Mouse (Mus musculus): ENCODE results near the gene Nrxn1. TPM values are rescaled to one million over a fixed set of nuclear protein-coding genes. Genes with fewer than 3 reads are reported as not detected.

Nrxn1 gene
- polyA plus RNA-seq, 1 experiment from 2014 or later: 25.7 TPM

GRCm38 (mm10) chr17:90420757-90421156 lies 672.1 kb downstream of the Nrxn1 start:
- Histone ChIP-seq H3K4me1 (ENCODE audit: control insufficient read depth, insufficient read depth, low read length) (no peaks in the 10 kb centered on the region), H3K9ac (ENCODE audit: low read length) (no peak overlapping the region), H3K27me3 (ENCODE audit: control insufficient read depth, insufficient read depth, low read length) (no peaks in the 10 kb centered on the region), H3K36me3 (ENCODE audit: control insufficient read depth, insufficient read depth, low read length) (no peaks in the 10 kb centered on the region), H3K27ac (ENCODE audit: low read depth, low read length) (no peak overlapping the region), H3K4me3 (ENCODE audit: low read depth, low read length) (no peak overlapping the region), H3K9me3 (ENCODE audit: control insufficient read depth, low read length) (no peaks in the 10 kb centered on the region), H3K4me2 (ENCODE audit: low read depth) (no peak overlapping the region)
- DNase-seq (ENCODE audit: low spot score) (no peak), ATAC-seq (ENCODE audit: insufficient read depth, low FRiP score, low TSS enrichment) (no peak)
- WGBS: 92% methylated on average over 2 of the region's 2 CpGs

DNA sequence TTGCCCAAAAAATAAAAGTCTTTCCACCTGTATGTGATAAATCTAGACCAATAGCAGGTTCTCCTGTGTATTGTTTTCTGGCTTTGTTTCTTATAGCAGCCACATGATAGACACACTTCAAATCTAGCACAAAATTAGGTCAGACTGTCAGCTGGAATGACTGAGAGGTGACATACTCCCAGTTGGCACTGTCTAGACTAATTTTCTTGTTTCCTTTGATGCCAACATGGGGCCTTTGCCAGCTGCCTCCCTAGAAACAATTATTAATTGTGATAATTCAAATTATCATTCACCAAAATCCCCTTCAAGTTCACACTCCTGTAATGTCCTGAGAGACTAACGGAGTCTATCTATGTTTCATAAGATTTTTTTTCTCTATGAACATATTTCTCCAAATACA lies 673.3 kb downstream of the Nrxn1 start:
- no peak overlapping the region for H3K27ac ChIP-seq (ENCODE audit: low read depth, low read length)

DNA sequence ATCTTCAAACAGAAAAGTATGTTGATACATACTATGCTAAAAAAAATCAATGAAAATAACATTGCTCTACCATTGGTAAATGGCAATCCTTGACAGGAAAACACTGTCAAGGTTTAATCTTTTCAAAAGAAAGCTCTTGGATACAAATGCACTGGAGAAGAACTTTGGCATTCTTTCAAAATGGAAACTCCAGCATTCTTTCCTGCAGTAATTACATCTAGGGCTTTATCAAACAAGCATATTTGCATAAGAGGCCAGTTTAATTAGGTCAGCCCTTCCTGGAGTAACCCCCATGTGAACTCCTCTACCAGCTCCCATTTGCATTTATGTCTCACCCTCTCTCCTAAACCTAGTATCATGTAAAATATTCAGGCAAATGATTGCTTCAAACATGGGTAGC lies 696.5 kb downstream of the Nrxn1 start:
- DNase-seq (ENCODE audit: low spot score) (no peak), ATAC-seq (ENCODE audit: insufficient read depth, low FRiP score, low TSS enrichment) (no peak)
- H3K9me3 ChIP-seq (ENCODE audit: control insufficient read depth, low read length): no peaks in the 10 kb centered on the region
- H3K4me1 ChIP-seq (ENCODE audit: control insufficient read depth, insufficient read depth, low read length): no peaks in the 10 kb centered on the region
- H3K27ac ChIP-seq (ENCODE audit: low read depth, low read length): no peak overlapping the region
- no peak overlapping the region for H3K4me3 ChIP-seq (ENCODE audit: low read depth, low read length)
- no peaks in the 10 kb centered on the region for H3K36me3 ChIP-seq (ENCODE audit: control insufficient read depth, insufficient read depth, low read length)
- no peak overlapping the region for H3K4me2 ChIP-seq (ENCODE audit: low read depth)
- H3K9ac ChIP-seq (ENCODE audit: low read length): no peak overlapping the region
- no peaks in the 10 kb centered on the region for H3K27me3 ChIP-seq (ENCODE audit: control insufficient read depth, insufficient read depth, low read length)

More for the DNA sequence above, 673.3 kb downstream of the Nrxn1 start:
- DNase-seq (ENCODE audit: low spot score) (no peak), ATAC-seq (ENCODE audit: insufficient read depth, low FRiP score, low TSS enrichment) (no peak)
- Histone ChIP-seq H3K4me3 (ENCODE audit: low read depth, low read length) (no peak overlapping the region), H3K4me2 (ENCODE audit: low read depth) (no peak overlapping the region), H3K27me3 (ENCODE audit: control insufficient read depth, insufficient read depth, low read length) (no peaks in the 10 kb centered on the region), H3K9ac (ENCODE audit: low read length) (no peak overlapping the region), H3K9me3 (ENCODE audit: control insufficient read depth, low read length) (no peaks in the 10 kb centered on the region), H3K36me3 (ENCODE audit: control insufficient read depth, insufficient read depth, low read length) (no peaks in the 10 kb centered on the region), H3K4me1 (ENCODE audit: control insufficient read depth, insufficient read depth, low read length) (no peaks in the 10 kb centered on the region)
- 96% methylated on average over 1 of the region's 1 CpGs for WGBS

- Histone ChIP-seq H3K36me3 (ENCODE audit: control insufficient read depth, insufficient read depth, low read length) (no peaks in the 10 kb centered on the region), H3K4me1 (ENCODE audit: control insufficient read depth, insufficient read depth, low read length) (no peaks in the 10 kb centered on the region), H3K9me3 (ENCODE audit: control insufficient read depth, low read length) (no peaks in the 10 kb centered on the region), H3K27me3 (ENCODE audit: control insufficient read depth, insufficient read depth, low read length) (no peaks in the 10 kb centered on the region), H3K9ac (ENCODE audit: low read length) (no peak overlapping the region), H3K27ac (ENCODE audit: low read depth, low read length) (no peak overlapping the region), H3K4me3 (ENCODE audit: low read depth, low read length) (no peak overlapping the region), H3K4me2 (ENCODE audit: low read depth) (no peak overlapping the region)
- WGBS: 94% methylated on average over 6 of the region's 6 CpGs
- no peak for ATAC-seq (ENCODE audit: insufficient read depth, low FRiP score, low TSS enrichment)
- DNase-seq (ENCODE audit: low spot score): no peak
Measured at GRCm38 (mm10) chr17:90394606-90395005, 698.3 kb downstream of the Nrxn1 start.

- 91% methylated on average over 1 of the region's 1 CpGs for WGBS
- H3K27me3 ChIP-seq (ENCODE audit: control insufficient read depth, insufficient read depth, low read length): no peaks in the 10 kb centered on the region
- no peak for ATAC-seq (ENCODE audit: insufficient read depth, low FRiP score, low TSS enrichment)
Measured at GRCm38 (mm10) chr17:90392751-90393150, 700.1 kb downstream of the Nrxn1 start.

GRCm38 (mm10) chr17:90390316-90391212 lies 702.3 kb downstream of the Nrxn1 start:
- Histone ChIP-seq H3K9ac (ENCODE audit: low read length) (no peak overlapping the region), H3K4me3 (ENCODE audit: low read depth, low read length) (no peak overlapping the region), H3K4me1 (ENCODE audit: control insufficient read depth, insufficient read depth, low read length) (no peaks in the 10 kb centered on the region), H3K27me3 (ENCODE audit: control insufficient read depth, insufficient read depth, low read length) (no peaks in the 10 kb centered on the region), H3K4me2 (ENCODE audit: low read depth) (no peak overlapping the region), H3K36me3 (ENCODE audit: control insufficient read depth, insufficient read depth, low read length) (no peaks in the 10 kb centered on the region), H3K9me3 (ENCODE audit: control insufficient read depth, low read length) (no peaks in the 10 kb centered on the region), H3K27ac (ENCODE audit: low read depth, low read length) (no peak overlapping the region)
- 34% methylated on average over 7 of the region's 7 CpGs for WGBS
- DNase-seq (ENCODE audit: low spot score) (no peak), ATAC-seq (ENCODE audit: insufficient read depth, low FRiP score, low TSS enrichment) (no peak; the same call in 1 of the 2 replicates)

More at GRCm38 (mm10) chr17:90392751-90393150, 700.1 kb downstream of the Nrxn1 start:
- Histone ChIP-seq H3K9me3 (ENCODE audit: control insufficient read depth, low read length) (no peaks in the 10 kb centered on the region), H3K27ac (ENCODE audit: low read depth, low read length) (no peak overlapping the region), H3K9ac (ENCODE audit: low read length) (no peak overlapping the region), H3K4me1 (ENCODE audit: control insufficient read depth, insufficient read depth, low read length) (no peaks in the 10 kb centered on the region), H3K36me3 (ENCODE audit: control insufficient read depth, insufficient read depth, low read length) (no peaks in the 10 kb centered on the region), H3K4me2 (ENCODE audit: low read depth) (no peak overlapping the region), H3K4me3 (ENCODE audit: low read depth, low read length) (no peak overlapping the region)
- DNase-seq (ENCODE audit: low spot score): no peak

DNA sequence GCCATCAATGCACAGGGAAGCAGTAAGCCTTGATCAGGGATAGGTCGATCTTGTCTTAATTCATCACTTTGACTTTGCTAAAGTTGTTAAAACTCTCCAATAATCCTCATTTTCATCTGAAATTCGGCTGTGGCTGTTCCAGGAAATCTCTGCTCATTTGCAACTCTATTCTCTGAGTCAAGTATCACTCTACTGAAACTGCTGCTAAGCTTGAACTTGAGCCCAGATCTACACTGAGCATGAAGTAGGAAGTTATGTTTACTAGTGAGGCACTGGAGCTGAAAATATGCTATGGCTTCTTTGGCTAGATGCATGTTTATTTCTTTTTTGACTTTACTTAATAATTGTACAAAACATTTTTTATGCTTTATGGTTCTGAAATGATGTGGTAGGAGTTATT lies 708.0 kb downstream of the Nrxn1 start:
- DNase-seq (ENCODE audit: low spot score): no peak
- H3K9me3 ChIP-seq (ENCODE audit: control insufficient read depth, low read length): no peaks in the 10 kb centered on the region
- no peak overlapping the region for H3K4me2 ChIP-seq (ENCODE audit: low read depth)
- H3K4me1 ChIP-seq (ENCODE audit: control insufficient read depth, insufficient read depth, low read length): no peaks in the 10 kb centered on the region
- H3K9ac ChIP-seq (ENCODE audit: low read length): no peak overlapping the region
- no peaks in the 10 kb centered on the region for H3K27me3 ChIP-seq (ENCODE audit: control insufficient read depth, insufficient read depth, low read length)
- 69% methylated on average over 2 of the region's 2 CpGs for WGBS
- ATAC-seq (ENCODE audit: insufficient read depth, low FRiP score, low TSS enrichment): no peak
- no peak overlapping the region for H3K4me3 ChIP-seq (ENCODE audit: low read depth, low read length)
- no peaks in the 10 kb centered on the region for H3K36me3 ChIP-seq (ENCODE audit: control insufficient read depth, insufficient read depth, low read length)
- no peak overlapping the region for H3K27ac ChIP-seq (ENCODE audit: low read depth, low read length)

GRCm38 (mm10) chr17:90382496-90383443 lies 710.1 kb downstream of the Nrxn1 start:
- Histone ChIP-seq H3K4me2 (ENCODE audit: low read depth) (no peak overlapping the region), H3K36me3 (ENCODE audit: control insufficient read depth, insufficient read depth, low read length) (no peaks in the 10 kb centered on the region), H3K27ac (ENCODE audit: low read depth, low read length) (no peak overlapping the region), H3K4me1 (ENCODE audit: control insufficient read depth, insufficient read depth, low read length) (no peaks in the 10 kb centered on the region), H3K27me3 (ENCODE audit: control insufficient read depth, insufficient read depth, low read length) (no peaks in the 10 kb centered on the region), H3K9me3 (ENCODE audit: control insufficient read depth, low read length) (no peaks in the 10 kb centered on the region), H3K9ac (ENCODE audit: low read length) (no peak overlapping the region), H3K4me3 (ENCODE audit: low read depth, low read length) (no peak overlapping the region)
- 59% methylated on average over 5 of the region's 5 CpGs for WGBS
- no peak for ATAC-seq (ENCODE audit: insufficient read depth, low FRiP score, low TSS enrichment)
- no peak for DNase-seq (ENCODE audit: low spot score)

All from neural tube, embryonic 11.5 days (tissue).